Mouse (Mus musculus) kidney, adult 2 months (tissue): Measurements from ENCODE around the gene Camk2d.

Experiments used
- CTCF ChIP-seq: fragments of 200-500 bp; conservative IDR thresholded peaks from 2 replicates; pipeline ENCODE4 v1.5.1; 2011; ENCODE audit warnings: low read depth, mild to moderate bottlenecking, control low read depth, low read length, moderate library complexity, mixed read lengths; ENCODE audit not compliant: insufficient read depth, insufficient read length
- POLR2A ChIP-seq: fragments of 200-500 bp; IDR thresholded peaks from one replicate; pipeline ENCODE4 v1.6.1; 2011; ENCODE audit warnings: low read depth, low read length, control low read depth

DNA sequence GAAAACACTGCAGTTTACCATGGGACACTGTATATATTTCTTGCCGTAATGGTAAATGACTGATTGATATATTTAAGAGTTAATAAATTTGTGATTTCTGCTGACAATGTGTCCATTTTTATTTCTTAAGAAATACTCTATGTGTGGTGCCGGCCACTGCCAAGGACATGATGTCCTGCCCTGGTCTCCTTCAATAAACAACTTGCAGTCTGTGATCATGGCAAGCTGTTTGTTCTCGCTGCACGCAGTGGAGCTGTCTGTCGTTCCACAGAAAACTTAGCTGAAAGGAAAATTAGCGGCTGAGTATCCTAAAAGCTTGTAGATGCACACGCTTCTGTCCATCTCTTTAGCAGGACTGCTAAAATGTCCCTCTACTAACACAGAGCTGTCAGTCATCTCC lies 248.7 kb downstream of the Camk2d start:
- TF ChIP-seq POLR2A (no peak), CTCF (no peak)
